Mouse (Mus musculus) heart, embryonic 11.5 days (tissue): ENCODE measurements around the gene Gprc5a. TPM values are rescaled to one million over a fixed set of nuclear protein-coding genes. Genes with fewer than 3 reads are reported as not detected.

ENCODE experiments used
- ATAC-seq: fragments of 200-750 bp; cut with Nextera tagmentation; replicated peaks from 2 replicates; pipeline ENCODE4 v1.8.0; 2017; ENCODE audit warnings: moderate library complexity; ENCODE audit not compliant: insufficient number of reproducible peaks, low FRiP score, low TSS enrichment
- H3K27ac ChIP-seq: fragments of 300-500 bp; sonication (generic); 2 replicates; pipeline ENCODE4 v1.5.1; 2014; ENCODE audit warnings: mild to moderate bottlenecking, low read depth, low read length
- H3K27me3 ChIP-seq: fragments of 300-500 bp; sonication (generic); 2 replicates; pipeline ENCODE4 v1.6.1; 2014; ENCODE audit warnings: mild to moderate bottlenecking, low read length, mixed read lengths; ENCODE audit not compliant: control insufficient read depth, insufficient read depth
- H3K36me3 ChIP-seq: fragments of 300-500 bp; sonication (generic); 2 replicates; pipeline ENCODE4 v1.6.1; 2014; ENCODE audit warnings: mild to moderate bottlenecking, low read length, moderate library complexity, mixed read lengths; ENCODE audit not compliant: control insufficient read depth, insufficient read depth
- H3K4me1 ChIP-seq: fragments of 300-500 bp; sonication (generic); 2 replicates; pipeline ENCODE4 v1.6.1; 2014; ENCODE audit warnings: low read length; ENCODE audit not compliant: control insufficient read depth, insufficient read depth
- H3K4me2 ChIP-seq: fragments of 300-500 bp; sonication (generic); 2 replicates; pipeline ENCODE4 v1.6.1; 2014; ENCODE audit warnings: mild to moderate bottlenecking, moderate library complexity
- H3K4me3 ChIP-seq: fragments of 300-500 bp; sonication (generic); 2 replicates; pipeline ENCODE4 v1.5.1; 2014; ENCODE audit warnings: low read depth, low read length
- H3K9ac ChIP-seq: fragments of 300-500 bp; sonication (generic); 2 replicates; pipeline ENCODE4 v1.6.1; 2014; ENCODE audit warnings: mild to moderate bottlenecking, low read depth, low read length, moderate library complexity
- H3K9me3 ChIP-seq: fragments of 300-500 bp; sonication (generic); replicated peaks from 2 replicates; pipeline ENCODE4 v1.6.1; 2016; ENCODE audit warnings: low read length; ENCODE audit not compliant: control insufficient read depth
- WGBS: fragments of 180-500 bp; shearing (Covaris S2); extraction: QIAGEN DNeasy Blood & Tissue Kit; methylation state at CpG from one replicate; pipeline ENCODE4 v1.1.7; 2014; ENCODE audit not compliant: insufficient replicate concordance; 5-methylcytosine and 5-hydroxymethylcytosine counted together
- polyA plus RNA-seq: library from polyadenylated mRNA; unstranded; fragments of >200 nt; fragmentation: Nextera tagmentation; extraction: Ambion mirVana; gene quantifications from 2 replicates; pipeline ENCODE4 v1.2.1, GENCODE M21; 2014

Gene Gprc5a
- polyA plus RNA-seq, 1 experiment from 2014 or later, result 4.3 TPM

DNA sequence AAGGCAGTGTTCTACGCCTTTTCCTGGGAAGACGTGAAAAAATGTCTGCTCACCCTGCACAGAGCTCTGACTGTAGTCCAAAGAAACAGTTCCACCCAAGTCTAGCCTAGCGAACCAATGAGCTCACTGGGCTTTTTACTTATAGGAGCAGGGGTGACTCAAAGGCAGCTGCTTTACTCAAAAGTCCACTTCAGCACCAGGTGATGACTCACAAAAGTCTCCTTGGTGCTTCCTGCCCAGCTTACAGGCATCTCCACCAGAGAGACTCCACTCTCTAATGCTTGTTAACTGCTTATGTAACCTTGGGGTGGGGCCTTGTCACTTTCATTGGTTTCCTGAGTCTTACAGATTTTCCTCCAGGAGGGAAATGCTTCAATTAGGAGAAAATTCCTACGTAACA is 4.7 kb upstream of the Gprc5a start:
- no peak overlapping the region for H3K27ac ChIP-seq
- ATAC-seq, result no peak
- H3K27me3 ChIP-seq, result peaks cover 4% of the 10 kb centered on the region; the same call in 1 of the 2 replicates
- WGBS, result 81% methylated on average over 4 of the region's 4 CpGs
- H3K4me2 ChIP-seq, result no peak overlapping the region
- no peak overlapping the region for H3K9ac ChIP-seq
- no peaks in the 10 kb centered on the region for H3K36me3 ChIP-seq
- H3K9me3 ChIP-seq, result no peaks in the 10 kb centered on the region
- H3K4me1 ChIP-seq, result peaks cover 5% of the 10 kb centered on the region
- no peak overlapping the region for H3K4me3 ChIP-seq

DNA sequence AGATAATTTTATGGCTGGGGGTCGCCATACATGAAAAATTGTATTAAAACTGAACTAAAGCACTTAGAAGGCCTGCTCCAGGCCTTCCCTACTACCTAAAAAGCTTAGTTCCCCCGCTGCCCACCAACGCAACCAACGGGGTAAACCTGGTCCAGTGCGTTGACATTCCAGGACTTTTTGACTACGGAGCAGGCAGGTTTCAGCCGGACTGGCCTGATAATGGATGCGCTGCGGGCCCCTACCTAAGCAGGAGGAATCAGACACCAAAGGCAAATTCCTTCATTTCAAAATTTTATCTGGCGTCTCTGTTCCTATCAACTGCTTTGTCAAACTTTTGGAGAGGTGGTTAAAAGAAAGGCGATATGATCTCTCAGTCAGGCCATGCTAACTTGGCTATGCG is 830 bp upstream of the Gprc5a start:
- H3K4me2 ChIP-seq, result peak overlapping the region; percentile 90
- no peak for ATAC-seq

DNA sequence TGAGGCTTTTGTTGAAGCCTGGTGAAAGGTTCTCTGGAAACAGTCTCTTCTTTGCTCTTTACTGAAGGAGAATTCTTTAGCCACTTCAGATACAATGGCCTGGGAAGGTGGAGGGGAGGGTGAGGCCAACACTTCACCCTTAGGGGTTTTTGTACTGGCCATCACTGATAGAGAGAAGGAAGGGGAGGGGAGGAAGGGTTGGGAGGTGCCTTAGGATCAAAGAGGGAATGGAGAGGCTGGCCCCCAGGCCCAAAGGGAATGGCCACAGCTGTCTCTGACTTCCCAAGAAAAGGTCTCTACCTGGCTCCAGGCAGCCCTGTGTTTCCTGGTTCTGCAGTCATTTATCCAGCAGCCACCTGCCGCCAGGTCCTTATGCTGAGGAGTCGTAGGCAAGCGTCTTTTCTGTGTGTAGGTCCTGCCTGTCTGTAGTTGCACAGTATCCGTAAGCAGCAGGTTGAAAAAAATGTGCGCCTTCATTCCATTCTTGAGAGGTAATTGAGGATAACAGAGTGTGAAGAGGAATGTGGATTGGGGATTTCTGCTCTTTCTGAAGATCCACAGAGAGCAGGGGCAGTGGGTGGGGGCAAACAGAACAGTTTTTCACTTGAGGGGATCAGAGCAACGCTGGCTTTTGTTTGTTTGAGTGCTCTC is 1.5 kb downstream of the Gprc5a start:
- no peak for ATAC-seq
- WGBS, result 34% methylated on average over 6 of the region's 6 CpGs
- Histone ChIP-seq H3K36me3 (no peaks in the 10 kb centered on the region), H3K4me2 (peak overlapping the region; percentile 90), H3K4me3 (no peak overlapping the region), H3K9me3 (no peaks in the 10 kb centered on the region), H3K4me1 (peaks cover 22% of the 10 kb centered on the region), H3K27ac (no peak overlapping the region), H3K27me3 (peaks cover 4% of the 10 kb centered on the region; the same call in 1 of the 2 replicates), H3K9ac (0 out of 2 replicates have a peak overlapping the region, but pooled peaks have one; percentile 16)

More for the DNA sequence above, 830 bp upstream of the Gprc5a start:
- peaks cover 20% of the 10 kb centered on the region for H3K4me1 ChIP-seq
- H3K9ac ChIP-seq, result no peak overlapping the region; the same call in 1 of the 2 replicates
- no peak overlapping the region for H3K27ac ChIP-seq
- H3K27me3 ChIP-seq, result peaks cover 4% of the 10 kb centered on the region; the same call in 1 of the 2 replicates
- H3K4me3 ChIP-seq, result no peak overlapping the region
- 67% methylated on average over 12 of the region's 12 CpGs for WGBS
- no peaks in the 10 kb centered on the region for H3K9me3 ChIP-seq
- H3K36me3 ChIP-seq, result no peaks in the 10 kb centered on the region

- no peak overlapping the region for H3K27ac ChIP-seq
- peaks cover 4% of the 10 kb centered on the region; the same call in 1 of the 2 replicates for H3K27me3 ChIP-seq
- ATAC-seq, result no peak
Measured at GRCm38 (mm10) chr6:135068221-135068620, 2.8 kb downstream of the Gprc5a start.

GRCm38 (mm10) chr6:135069856-135070255 is 4.4 kb downstream of the Gprc5a start:
- no peak overlapping the region for H3K4me2 ChIP-seq
- WGBS, result 72% methylated on average over 6 of the region's 6 CpGs
- H3K4me1 ChIP-seq, result peaks cover 22% of the 10 kb centered on the region
- no peak overlapping the region for H3K9ac ChIP-seq
- no peaks in the 10 kb centered on the region for H3K36me3 ChIP-seq
- no peaks in the 10 kb centered on the region for H3K9me3 ChIP-seq
- peaks cover under 1% of the 10 kb centered on the region; the same call in 1 of the 2 replicates for H3K27me3 ChIP-seq
- H3K4me3 ChIP-seq, result no peak overlapping the region
- no peak overlapping the region for H3K27ac ChIP-seq
- no peak for ATAC-seq

More at GRCm38 (mm10) chr6:135068221-135068620, 2.8 kb downstream of the Gprc5a start:
- Histone ChIP-seq H3K36me3 (no peaks in the 10 kb centered on the region), H3K4me1 (peaks cover 22% of the 10 kb centered on the region), H3K4me3 (no peak overlapping the region), H3K9me3 (no peaks in the 10 kb centered on the region), H3K9ac (no peak overlapping the region), H3K4me2 (no peak overlapping the region)
- WGBS, result 60% methylated on average over 5 of the region's 5 CpGs

GRCm38 (mm10) chr6:135070347-135070746 is 4.9 kb downstream of the Gprc5a start:
- no peaks in the 10 kb centered on the region for H3K36me3 ChIP-seq
- H3K27ac ChIP-seq, result no peak overlapping the region
- H3K9me3 ChIP-seq, result no peaks in the 10 kb centered on the region
- H3K4me3 ChIP-seq, result no peak overlapping the region
- no peak overlapping the region for H3K4me2 ChIP-seq
- 81% methylated on average over 2 of the region's 2 CpGs for WGBS
- no peaks in the 10 kb centered on the region for H3K27me3 ChIP-seq
- H3K4me1 ChIP-seq, result peaks cover 18% of the 10 kb centered on the region
- H3K9ac ChIP-seq, result no peak overlapping the region
- no peak for ATAC-seq

DNA sequence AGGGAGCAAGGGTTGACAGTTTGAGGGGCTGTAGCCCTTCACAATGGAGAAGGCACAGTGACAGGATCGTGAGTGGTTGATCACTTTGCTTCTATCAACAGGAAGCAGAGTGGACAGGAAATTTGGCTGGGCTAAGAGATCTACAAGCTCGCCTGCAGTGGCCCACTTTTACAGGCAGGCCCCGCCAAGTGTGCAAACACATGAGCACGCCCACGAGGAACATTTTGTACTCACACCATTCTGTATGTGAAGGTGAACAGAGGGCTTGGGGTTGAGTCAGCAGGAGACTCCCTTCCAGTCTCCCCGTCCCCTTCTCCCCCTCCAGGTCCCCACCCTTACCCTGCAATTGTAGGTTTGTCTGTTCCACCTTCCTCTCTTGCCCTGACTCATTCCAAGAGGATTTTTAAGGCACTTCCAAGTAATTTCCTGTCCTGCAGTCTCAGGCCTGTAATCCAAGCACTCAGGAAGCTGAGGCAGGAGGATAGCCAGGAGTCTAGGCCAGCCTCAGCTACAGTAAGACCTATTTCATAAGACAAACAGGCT is 9.0 kb downstream of the Gprc5a start:
- WGBS, result 53% methylated on average over 6 of the region's 6 CpGs
- Histone ChIP-seq H3K27me3 (no peaks in the 10 kb centered on the region; the same call in 1 of the 2 replicates), H3K9me3 (no peaks in the 10 kb centered on the region; the same call in 1 of the 2 replicates), H3K9ac (no peak overlapping the region), H3K27ac (no peak overlapping the region), H3K4me2 (no peak overlapping the region), H3K4me3 (no peak overlapping the region), H3K36me3 (no peaks in the 10 kb centered on the region), H3K4me1 (peaks cover 3% of the 10 kb centered on the region; the same call in 1 of the 2 replicates)
- no peak for ATAC-seq

GRCm38 (mm10) chr6:135076202-135076601 is 10.8 kb downstream of the Gprc5a start:
- Histone ChIP-seq H3K4me3 (no peak overlapping the region), H3K9ac (no peak overlapping the region), H3K4me2 (no peak overlapping the region), H3K27ac (no peak overlapping the region), H3K36me3 (no peaks in the 10 kb centered on the region), H3K27me3 (no peaks in the 10 kb centered on the region; the same call in 1 of the 2 replicates), H3K4me1 (peaks cover 3% of the 10 kb centered on the region; the same call in 1 of the 2 replicates), H3K9me3 (no peaks in the 10 kb centered on the region; the same call in 1 of the 2 replicates)
- 73% methylated on average over 3 of the region's 3 CpGs for WGBS
- ATAC-seq, result no peak
